Mouse (Mus musculus) thymus, adult 18-20 months (tissue): ENCODE measurements around the gene Gm38392.

ENCODE experiments used
- DNase-seq, 2 experiments: peaks; one replicate each; pipeline ENCODE4 v3.0.0; 2022; ENCODE audit warnings: mixed read lengths in 2 of 2

Gene Gm38392

DNA sequence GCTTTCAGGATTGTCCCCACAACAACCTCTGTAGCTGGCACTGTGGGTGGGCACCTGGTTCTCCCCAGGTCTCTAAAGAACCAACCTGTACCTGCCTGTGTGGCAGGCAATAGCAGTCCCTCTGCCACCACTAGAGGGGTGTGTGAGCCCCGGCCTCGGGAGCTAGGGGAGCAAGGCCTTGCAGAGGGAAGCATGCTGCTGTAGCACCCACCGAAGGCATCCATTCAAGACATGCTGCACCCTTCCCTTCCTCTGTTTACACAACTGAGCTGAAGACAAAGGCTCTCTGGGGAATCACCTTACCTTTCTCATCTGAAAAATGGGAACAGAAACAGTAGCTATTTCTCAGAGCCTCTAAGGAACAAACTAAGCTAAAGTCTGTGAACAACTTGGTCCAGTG is 51.8 kb downstream of the Gm38392 start:
- no peak for DNase-seq

- DNase-seq: no peak
Observed at GRCm38 (mm10) chr3:88234041-88234440, 53.0 kb downstream of the Gm38392 start.

- no peak for DNase-seq
Observed at GRCm38 (mm10) chr3:88232851-88233649, 54.0 kb downstream of the Gm38392 start.

GRCm38 (mm10) chr3:88232301-88232702 is 54.7 kb downstream of the Gm38392 start:
- no peak for DNase-seq

DNA sequence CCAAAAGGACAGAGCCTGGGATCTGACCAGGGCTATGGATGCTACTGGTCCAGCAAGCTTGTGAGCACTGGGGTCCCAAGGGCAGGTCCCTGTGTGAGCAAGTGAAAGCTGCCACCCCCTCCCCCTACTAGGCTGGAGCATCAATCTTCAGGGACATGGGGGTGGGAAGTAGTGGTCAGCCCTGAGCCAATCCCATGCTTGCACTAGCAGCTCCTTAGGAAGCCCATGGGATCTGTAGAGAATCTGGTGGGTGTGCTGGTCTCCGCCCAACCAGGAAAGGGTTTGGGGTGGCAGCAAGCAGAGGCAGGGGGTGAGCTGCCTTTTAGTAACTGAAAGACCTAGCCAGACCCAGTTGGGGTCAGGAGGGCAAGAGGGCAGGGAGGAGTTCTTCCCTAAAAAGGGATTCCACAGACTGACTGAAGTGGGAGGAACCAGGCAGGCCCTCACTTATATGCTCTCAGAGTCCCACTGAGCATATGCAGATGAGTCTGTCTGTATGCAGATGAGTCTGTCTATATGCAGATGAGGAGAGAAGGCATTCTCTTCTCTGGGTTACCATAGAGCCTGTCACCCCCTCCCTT is 55.9 kb downstream of the Gm38392 start:
- DNase-seq: no peak

- no peak for DNase-seq
Observed at GRCm38 (mm10) chr3:88230262-88231047, 56.6 kb downstream of the Gm38392 start.

DNA sequence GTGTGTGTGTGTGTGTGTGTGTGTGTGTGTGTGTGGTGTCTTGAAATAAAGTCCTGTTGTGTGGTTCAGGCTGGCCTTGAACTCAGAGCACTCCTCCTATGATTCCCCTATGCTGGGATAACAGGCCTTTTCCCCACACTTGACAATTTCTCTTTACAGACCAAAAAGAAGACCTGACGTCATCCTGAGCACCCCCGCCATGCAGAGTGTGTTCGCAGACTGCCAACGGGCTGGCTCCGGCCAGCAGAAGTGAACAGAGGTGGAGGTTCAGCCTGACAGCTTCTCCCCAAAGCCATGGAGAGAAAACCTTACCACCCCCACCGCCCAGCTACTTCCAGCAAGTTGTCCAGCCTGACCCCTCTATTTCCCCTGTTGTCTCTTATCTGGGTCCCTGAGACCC is 57.5 kb downstream of the Gm38392 start:
- DNase-seq: no peak

- no peak for DNase-seq
Observed at GRCm38 (mm10) chr3:88228906-88229305, 58.1 kb downstream of the Gm38392 start.

DNA sequence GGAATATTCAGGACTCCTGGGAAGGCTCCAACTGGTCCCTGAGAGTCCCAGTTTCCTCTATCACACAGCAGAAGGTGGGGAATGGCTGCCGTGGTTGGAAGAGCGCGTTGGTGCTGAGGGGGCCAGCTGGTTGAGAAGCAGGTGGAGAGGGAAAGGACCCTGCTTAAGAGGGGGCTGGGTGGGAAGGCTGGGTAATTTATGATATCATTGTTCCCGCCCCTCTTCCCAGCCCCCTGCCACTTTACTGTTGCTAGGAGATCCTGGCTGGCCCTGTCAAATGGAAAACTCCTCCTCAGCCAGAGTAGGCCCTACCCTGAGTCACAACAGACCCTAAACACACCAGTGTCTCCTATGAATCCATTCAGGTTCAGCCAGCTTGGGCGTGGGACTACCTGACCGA is 59.0 kb downstream of the Gm38392 start:
- no peak for DNase-seq

DNA sequence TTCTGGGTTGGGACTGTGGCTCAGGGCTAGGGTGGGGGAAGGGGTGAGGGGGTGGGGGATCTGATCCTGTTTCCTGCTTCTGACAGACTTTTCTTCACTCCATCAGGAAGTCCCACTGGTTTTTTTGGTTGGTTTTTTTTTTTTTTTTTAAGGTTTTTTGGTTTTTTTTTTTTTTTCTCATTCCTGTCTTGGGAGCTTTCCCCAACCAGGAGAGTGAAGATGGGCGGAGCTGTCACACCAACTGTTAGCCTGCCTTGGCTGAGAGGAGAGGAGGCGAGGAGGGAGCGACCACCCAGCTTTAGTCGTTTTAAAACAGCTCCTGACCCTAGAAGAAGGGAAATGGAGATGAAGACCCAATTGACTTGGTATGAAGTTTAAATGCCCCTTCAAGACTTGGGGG is 59.8 kb downstream of the Gm38392 start:
- DNase-seq: no peak

DNA sequence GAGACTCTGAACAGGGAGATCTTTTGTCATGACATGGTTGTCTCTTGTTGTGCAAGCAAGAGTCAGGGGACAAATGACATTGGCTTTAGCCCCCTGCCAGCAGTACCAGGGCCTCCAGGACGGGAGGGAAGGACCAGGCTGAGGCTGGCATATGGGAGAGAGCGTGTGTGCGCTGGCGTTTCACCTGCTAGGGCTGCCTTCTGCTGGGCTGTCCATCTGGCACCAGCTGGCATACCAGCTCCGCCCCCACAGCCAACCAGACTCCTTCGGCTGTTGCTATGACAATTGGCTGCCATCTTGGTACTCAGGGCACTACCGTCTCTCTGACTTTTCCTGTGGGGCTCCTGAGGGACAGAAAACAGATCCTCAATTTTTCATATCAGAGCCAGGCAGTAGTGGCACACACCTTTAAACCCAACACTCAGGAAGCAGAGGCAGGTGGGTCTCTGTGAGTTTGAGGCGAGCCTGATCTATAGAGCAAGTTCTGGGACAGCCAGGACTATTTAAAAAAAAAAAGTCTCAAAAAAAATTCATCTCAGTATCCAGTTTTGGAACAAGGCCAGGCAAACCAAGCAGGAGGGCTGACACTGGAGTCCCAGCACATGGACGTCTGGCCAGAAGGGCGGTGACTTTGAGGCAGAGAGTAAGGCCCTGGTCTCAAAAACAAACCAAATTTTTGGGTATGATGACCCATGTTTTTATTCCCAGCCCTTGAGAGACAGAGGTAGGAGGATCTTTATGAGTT is 60.7 kb downstream of the Gm38392 start:
- no peak for DNase-seq

- DNase-seq: no peak
Observed at GRCm38 (mm10) chr3:88224929-88225328, 62.1 kb downstream of the Gm38392 start.

GRCm38 (mm10) chr3:88222446-88222845 is 64.6 kb downstream of the Gm38392 start:
- DNase-seq: no peak

- no peak for DNase-seq
Observed at GRCm38 (mm10) chr3:88221519-88222390, 65.3 kb downstream of the Gm38392 start.

DNA sequence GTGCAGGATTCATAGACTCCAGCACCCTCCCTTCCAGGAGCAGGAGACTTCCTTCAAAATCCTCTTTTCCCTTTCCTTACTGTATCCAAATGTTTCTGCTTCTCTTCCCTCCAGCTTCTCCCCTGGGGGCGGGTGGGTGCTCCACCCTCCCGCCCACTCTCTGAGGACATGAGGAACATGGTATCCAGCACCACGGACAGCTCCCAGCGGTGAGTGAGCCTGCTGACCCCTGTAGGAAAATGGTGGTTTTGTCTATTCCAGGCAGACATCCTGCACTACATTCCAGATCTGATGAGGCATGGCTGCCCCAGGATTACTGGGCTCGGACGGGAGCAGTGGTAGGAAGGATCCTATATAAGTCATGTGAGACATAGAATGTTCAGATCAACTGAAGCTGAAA is 66.2 kb downstream of the Gm38392 start:
- no peak for DNase-seq

DNA sequence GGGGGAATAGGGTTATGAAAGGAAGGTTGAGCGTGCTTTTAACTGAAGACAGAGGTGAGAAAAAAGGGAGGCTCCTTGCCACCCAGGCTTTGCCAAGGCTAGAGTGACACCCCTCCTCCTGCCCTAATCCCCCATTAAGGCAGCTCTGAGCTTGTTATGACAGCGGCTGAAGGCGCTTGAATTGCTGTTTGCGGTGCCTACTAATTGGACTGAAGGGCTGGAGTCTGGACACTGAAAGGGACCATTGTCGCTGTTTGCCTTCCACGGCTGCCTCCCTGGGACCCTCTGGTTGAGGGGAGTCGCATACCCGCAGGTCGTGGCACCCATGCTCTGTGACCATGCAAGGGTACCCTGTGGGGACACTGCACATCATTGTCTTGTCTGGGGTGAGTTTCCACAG is 67.1 kb downstream of the Gm38392 start:
- DNase-seq: no peak

- DNase-seq: no peak
Observed at GRCm38 (mm10) chr3:88217679-88218078, 69.3 kb downstream of the Gm38392 start.

DNA sequence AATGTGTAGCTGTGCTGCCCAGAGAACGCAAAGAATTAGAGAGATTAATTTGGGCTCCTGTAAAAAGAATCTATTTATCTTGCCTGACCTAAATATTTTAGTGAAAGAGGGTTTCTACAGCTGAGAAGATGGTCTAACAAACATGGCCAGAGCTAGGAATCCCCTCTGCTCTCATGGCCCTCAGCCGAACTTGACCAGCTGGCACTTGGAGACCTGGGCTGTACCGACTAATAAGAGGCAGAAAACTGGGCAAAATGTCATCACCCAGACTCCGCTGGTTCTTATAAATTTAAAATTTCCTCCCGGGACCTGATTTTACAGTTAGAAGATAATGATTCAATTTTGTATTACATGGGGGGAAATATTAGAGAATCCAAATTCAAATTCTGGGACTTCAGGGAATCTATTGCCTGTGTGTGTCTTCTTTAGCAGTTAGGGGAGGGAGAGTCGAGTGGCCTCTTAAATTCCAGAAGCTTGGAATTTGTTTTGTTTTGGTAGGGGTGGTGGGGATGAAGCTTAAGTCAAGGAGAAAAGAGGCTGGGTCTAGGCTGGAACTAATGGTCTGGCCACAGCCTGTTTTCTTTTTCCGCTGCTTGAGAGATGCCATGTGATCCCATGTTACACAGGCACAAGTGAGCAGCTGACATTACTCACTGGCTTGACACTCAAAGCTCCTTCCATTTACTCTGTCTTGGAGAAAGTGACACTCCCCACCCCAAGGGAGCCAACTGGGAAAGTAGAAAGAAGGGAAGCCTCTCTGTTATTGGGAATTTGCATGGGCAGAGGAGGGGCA is 70.3 kb downstream of the Gm38392 start:
- no peak for DNase-seq

DNA sequence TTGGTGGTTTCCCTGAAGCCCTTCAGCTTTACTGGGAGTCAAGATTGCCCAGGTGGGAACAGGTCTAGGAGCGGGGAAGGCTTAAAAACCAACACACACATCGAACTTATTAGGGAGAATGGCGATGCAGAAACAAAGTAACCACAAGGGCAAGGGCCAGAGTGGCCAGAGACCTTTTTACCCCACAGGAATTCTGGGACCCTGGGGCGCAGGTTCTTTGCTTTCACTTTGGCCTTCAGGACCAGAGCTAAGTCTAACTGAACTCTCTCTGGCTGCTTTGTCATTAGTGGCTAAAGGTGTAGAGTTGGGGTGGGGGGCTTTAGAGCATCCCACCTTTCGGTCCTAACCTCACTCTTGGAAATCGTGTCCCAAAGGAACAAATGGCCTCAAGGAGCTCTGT is 70.9 kb downstream of the Gm38392 start:
- DNase-seq: no peak

DNA sequence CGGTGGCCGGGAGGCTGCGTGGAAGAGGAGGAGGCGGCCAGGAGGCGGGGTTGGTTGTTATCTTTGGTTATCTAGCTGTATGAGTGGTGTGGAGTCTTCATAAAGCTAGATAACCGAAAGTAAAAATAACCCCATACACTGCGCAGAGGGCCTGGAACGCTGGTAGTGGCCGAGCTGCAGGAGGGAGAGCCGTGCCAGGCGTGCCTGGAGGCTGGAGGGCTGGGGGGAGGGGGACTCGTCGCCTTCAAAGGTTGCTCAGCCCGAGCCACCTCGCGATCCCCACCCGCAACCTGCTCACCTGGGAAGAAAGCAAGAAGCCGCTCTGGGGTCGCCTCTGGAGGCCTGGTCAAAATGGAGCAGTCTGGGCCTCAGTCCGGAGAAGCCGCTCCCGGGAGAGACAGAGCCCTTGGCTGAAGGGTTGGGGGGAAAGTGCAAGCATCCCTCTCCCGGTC is 71.4 kb downstream of the Gm38392 start:
- no peak for DNase-seq

DNA sequence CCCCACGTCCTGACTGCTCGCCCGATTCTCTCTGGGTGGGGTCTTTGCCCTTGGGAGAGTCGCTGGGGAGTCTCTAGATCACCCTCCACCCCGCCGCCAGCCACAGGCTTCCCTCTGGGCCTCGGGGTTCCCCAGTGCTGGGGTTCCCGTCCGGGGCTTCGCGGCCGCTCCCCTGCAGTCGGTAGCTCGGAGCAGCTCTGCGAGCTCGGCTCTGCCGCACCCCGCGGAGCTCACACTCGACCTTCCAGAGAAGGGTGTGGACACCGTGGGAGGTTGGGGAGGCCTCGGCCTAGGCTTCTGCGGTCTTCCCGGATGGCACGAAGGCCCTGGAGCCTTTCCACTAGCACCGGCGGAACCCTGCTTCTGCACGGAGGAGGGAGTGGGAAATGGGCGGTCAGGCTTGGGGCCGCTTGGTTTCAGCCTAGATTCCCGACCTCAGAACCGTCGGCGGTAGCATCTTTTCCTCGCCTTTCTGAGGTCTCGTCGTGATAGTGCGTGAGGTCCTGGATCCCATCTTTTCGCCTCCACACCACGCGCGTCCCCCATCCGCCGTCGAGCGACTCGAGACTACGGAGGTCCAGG is 71.9 kb downstream of the Gm38392 start:
- DNase-seq: no peak
